Mouse (Mus musculus) urinary bladder, adult 2 months (tissue): Measurements from ENCODE around the gene Nav2. TPM values are rescaled to one million over a fixed set of nuclear protein-coding genes. Genes with fewer than 3 reads are reported as not detected.

Experiments used
- DNase-seq: peaks from one replicate; pipeline ENCODE4 v3.0.0; 2022; ENCODE audit warnings: low spot score
- polyA plus RNA-seq: library from polyadenylated mRNA; depleted of rRNA; stranded (reverse); fragments of >200 nt; gene quantifications from 2 replicates; pipeline ENCODE4 v1.2.3, GENCODE M21; 2012

Gene Nav2
- polyA plus RNA-seq, 1 experiment, result 4.6 TPM

DNA sequence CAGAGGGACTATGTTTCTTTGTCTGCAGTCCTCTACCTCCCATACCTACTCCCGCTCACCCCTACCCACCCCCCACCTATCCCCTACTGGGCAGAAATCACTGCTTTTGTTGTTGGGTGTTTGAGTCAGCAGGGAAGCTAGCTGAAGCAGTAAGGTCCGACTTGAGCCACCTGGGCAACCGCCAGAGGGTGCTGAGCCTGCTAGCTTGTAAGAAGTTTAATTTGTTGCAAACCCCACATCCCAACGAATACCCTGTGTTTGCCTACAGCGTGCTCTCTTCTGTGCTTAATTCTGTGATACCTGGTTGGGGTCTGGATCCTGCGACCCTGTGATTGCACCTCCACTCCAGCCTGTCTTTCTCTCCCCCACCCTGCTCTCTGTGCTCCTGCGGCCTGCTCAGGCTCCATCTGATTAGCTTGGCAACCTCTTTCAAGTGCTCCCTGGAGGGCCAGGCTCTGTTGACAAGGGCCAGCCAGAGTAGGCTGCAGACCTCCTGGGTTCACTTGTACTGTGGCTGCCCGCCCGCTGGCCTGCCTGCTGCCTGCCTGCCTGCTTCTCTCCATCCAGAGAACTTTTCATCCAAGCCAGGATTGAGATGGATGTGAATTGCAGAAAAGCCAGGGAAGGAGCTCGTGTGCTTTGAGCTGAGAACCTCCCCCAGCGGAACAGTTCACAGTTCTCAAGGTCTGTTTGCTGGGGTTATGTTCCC is 575.7 kb downstream of the Nav2 start:
- no peak for DNase-seq

DNA sequence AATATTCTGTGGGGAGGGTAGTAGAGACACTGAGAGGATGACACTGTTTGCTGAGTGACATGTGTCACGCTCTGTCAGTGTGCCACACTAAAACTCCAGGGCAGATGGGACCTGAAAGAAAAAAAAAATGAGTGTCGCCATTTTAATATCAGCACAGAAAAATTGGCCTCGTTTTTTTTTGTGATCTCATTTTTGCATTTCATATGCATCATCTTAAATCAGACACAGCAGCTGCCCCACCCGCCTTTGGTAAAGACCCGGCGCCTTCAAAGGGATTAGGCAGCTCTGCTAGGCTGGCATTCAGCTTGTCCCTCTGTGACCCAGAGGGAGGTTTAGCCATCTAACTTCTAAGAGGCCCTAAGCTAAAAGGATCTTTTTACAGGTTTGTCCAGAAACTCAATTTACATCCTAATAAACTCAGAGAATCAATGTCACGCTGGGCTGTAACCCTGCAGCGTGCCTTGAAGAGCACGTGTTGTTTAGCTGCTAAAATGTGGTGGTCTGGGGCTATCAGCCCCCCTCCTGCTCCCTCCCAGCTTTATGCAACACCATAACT is 576.9 kb downstream of the Nav2 start:
- no peak for DNase-seq

DNA sequence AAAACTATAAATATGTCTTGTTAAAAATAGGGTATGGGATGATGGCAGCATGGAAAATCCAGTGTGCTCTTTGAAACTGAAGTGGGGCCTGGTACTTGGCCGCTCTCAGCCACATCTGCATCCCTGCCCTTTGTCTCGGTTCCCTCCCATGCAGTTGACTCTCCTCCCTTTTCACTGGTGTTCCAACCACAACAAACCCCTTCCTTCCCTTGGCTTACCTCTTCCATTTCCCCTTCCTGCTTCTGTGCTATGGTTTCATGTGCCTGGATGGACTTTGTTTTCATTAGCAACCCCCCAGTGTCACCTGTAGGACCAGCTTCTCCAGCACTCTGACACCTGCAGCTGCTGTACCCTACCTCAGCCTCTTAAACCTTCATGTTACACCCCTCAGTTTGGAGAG is 578.8 kb downstream of the Nav2 start:
- DNase-seq, result no peak

DNA sequence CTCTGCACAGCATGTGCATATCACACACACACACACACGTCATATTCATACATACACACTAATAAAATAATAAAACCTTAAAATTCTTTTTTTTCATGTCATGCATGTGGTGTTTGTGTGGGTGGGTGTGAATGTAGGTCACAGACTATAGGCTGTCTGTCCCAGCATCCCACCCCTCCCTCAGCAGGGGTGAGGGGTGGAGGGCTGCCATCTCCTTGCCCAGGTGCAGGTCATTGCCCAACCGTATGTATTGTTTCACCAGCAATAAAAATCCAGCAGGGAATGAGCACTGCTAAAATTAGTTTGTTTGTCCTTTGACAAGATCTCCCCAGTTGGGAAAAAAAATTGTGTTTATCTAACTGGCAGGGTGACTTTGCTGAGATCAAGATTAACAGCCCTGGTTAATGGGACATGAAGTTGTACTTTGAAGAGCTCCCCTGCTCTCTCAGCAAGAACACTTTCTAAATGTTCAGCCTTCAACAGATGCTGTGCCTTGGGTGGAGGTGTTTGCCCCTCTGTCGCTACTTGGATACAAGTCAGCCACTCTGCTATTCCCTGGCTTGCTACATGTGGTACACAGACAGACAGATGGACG is 580.1 kb downstream of the Nav2 start:
- no peak for DNase-seq

DNA sequence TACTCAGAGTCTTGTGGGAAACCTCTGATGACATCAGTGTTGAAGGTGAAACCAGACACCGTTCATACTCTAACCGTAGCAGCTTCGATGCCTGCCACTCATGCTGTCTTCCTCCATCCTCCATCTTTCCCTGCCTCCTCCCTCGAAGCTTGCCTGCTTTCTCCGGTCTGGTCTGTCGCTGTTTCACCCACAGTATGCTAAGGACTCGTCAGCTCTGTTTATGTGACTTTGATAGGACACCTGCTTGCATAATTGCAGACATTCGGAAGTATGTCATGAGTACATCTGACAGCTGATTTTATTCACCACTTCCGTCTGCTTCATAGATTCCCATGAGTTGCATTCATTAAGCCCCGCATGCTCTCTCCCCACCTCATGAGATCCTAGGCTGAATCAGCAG is 582.3 kb downstream of the Nav2 start:
- DNase-seq, result no peak

DNA sequence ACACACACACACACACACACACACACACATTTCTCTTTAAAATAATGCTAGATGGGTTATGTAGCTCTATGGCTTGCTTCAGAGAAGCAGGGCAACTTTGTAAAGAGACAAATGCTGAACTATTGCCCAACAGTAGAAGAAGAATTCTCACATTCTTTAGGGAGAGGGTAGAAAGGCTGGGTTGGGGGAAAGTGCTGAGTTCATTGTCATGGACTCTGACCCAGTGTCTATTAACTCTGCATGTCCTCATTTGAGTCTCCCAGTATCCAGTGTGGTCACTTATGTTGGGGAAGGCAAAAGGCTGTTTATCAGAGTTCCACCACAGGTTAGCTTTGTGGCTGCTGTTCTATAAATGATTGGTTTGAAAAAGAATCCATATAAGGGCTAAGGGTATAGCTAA is 584.1 kb downstream of the Nav2 start:
- DNase-seq, result no peak

DNA sequence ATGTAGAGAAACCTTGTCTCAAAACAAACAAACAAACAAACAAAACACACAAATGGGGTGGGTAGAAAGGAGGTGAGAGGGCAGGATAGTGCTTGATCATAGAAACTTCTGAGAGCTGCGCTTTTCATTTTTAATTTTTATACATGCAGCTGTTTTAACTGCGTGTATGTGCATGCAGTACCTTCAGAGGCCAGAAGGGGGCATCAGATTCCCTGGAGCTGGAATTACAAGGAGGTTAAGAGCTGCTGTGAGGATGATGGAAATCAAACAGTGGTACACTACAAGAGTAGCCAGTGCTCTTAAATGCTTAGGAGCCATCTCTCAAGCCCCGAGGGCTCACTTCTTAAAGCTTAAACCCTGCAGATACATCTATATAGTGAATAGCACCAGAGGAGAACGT is 584.7 kb downstream of the Nav2 start:
- DNase-seq, result no peak

DNA sequence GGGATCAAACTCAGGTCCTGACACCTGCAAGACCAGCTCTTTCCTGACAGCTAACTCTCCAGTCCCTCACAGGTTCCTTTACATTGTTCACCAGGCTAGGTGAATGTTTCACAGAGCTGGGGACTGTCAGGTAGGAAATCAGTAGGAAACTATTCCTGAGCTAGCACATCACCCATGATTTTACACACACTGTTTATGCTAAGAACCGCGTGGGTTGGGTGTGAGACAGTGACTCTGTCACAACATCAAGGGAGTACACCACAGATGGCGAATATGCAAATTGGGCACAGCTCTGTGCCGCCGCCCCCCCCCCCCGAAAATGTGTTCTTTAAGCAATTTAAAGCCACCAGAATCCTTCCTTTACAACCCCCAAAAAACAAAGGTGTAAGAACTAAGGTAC is 586.1 kb downstream of the Nav2 start:
- DNase-seq, result no peak

DNA sequence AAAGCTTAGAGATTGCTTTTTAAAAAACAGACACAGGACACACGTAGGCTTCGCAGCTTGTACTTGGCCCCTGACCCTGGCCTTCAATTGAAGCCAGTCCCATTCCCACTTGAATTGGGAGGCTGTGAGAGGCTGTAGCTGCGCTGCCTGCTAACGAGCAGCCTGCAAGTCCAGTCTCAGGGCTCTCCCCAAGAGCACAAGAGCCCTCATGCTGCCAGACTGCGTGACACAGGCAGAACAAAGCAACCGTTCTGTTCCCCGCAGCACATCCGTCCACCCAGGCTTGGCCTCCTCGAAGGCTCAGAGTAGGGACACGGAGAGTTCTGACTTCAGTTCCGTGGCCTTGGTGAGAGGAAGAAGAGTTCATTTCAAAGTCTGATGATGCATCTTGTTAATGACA is 587.6 kb downstream of the Nav2 start:
- no peak for DNase-seq

DNA sequence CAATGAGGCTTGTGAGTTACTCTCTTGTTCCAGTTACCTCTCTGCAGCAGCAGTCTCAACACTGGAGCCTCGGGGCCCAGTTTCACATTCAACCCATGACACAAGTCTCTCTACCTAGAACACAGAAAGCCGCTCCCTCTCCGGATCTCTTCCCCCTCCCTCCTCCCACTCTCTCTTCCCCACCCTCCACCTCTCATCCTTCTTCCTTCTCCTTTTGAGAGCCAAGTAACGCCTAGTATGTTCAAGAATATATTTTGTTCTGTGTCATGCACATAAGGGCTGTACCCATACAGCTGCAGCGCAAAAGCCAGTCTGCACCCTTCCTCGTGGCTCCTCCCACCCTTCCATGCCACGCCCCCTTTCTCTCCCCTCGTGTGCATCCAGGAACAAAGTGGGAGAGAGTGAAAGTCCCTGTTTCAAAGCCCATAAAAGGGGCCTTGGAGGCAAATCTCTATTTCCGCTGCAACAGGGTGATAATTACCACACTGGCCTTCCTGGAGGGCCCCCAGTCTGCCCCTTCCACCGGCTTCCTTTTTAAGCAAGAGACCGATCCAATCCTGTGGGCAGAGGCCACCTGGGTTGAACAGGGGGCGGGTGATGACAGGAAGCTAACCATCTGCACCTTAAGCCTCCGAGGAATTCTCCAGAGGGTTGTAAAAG is 588.4 kb downstream of the Nav2 start:
- DNase-seq, result no peak

DNA sequence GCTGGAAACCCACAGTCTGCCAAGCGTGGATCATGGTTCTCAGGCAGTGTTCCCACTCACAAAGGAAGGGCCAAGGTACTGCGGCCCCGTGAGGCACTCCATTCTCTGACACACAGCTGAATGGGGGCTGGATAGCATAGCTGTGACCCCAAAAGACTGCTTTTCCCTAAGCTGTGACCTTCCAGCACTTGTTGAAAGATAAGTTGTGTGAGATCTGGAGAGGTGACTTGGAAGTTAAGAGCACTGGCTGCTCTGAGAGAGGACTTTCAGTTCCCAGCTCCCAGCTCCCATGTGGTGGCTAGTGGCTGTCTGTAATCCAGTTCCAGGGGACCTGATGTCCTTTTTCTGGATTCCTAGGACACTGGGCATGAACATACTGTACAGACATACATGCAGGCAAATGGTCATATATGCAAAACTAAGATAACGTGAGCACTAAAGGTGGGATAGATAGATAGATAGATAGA is 588.9 kb downstream of the Nav2 start:
- DNase-seq, result no peak

DNA sequence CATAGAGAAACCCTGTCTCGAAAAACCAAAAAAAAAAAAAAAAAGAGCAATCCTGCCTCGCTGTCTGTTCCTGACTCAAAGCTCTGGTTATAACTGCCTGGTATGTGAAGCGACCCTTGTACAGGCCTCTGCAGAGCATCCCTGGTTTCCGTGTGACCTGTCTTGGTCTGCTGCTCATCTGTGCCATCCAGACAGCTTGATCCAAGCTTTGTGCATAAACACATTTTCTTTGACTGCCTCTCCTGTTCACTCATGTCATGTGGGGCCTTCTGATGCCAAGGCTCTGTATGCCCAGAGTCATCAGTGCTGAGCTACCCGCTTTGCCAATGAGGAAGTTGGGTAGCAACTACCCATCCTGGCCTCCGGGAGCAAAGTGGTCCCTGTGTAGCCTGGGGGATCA is 591.1 kb downstream of the Nav2 start:
- DNase-seq, result no peak

DNA sequence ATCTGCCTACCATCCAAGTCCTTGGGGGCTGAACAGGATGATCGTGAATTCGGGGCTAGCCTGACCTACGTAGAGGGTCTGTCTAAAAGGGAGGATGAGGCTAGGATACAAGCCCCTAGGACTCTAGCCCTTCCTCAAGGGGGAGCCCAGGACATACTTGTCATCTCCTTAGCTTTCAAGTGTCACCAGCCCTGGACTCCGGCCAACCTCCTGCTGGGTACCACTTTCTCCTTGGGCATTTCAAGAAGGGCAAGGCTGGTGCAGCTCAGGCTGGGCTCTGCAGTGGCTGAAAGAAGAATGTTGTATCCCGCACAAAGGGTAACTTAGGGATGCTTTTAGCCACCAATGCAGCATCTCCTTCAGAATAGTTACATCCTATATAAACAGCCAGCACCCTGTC is 592.4 kb downstream of the Nav2 start:
- DNase-seq, result no peak

DNA sequence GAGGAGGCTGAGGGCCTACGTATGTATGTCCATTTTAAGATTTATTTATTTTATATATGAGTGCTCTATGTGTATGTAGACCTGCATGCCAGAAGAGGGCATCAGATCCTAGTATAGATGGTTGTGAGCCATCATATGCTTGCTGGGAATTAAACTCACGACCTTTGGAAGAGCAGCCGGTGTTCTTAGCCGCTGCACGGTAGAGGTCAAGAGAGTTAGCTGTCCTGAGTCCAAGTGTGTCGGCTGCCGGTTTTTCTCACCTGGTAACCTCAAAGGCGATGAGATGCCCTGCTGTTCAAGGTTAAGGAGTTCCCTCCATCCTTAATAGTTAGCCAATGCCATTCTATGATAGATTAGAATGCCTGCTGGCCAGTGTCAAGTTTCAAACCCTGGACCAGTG is 594.9 kb downstream of the Nav2 start:
- no peak for DNase-seq

DNA sequence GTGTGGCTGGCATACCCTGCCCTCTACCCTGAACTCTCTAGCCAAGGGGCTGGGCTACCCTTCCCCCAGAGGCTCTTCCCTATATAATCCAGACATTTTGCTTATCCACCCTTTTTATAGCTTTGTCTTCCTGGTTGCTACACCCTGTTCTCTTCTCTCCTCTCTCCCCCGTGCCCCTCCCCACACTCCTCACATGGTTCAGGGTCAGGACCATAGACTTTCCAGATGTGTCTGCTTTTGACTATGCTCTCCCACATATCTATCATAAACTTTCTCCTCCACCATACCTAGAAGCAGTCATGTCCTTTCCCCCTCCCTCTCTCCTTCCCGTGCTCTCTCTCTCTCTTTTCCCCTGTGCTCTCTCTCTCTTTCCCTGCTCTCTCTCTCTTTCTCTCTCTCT is 595.4 kb downstream of the Nav2 start:
- no peak for DNase-seq

DNA sequence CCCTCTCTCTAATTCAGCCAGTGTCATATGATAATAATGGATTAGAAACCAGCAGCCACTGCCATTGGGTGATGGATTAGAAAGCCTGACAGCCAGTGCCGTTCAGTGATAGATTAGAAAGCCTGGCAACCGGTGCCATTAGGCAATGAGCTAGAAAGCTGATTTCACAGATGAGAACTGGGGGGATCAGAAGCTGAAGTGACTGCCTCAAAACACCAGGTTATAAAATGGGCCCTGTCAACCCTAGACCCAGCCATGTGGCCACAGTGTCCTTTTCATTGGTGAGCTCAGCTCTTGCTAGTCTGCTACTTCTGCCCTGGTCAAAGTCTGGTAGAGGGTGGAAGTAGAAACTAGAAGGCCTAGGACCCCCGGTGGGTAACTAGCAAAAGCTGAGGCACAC is 595.8 kb downstream of the Nav2 start:
- no peak for DNase-seq

DNA sequence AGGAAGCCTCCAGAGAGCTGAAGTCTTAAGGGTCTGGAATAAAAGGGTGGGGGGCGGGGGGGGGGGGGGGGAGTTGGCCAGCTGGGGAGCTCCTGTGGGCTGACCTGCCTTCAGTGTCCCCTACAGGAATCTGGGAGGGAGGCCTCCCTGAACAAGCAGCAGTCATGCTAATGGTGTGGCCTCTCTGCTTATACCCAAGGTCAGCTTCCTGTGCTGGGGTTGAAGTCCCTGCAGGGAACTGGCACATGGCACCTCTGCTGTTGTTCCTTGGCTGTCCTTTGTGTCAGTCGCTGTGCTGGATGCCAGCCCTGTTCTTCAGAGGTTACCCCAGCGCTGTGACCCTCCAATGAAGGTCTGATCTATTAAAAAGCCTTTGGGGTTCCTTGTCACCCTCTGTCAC is 596.5 kb downstream of the Nav2 start:
- DNase-seq, result no peak

DNA sequence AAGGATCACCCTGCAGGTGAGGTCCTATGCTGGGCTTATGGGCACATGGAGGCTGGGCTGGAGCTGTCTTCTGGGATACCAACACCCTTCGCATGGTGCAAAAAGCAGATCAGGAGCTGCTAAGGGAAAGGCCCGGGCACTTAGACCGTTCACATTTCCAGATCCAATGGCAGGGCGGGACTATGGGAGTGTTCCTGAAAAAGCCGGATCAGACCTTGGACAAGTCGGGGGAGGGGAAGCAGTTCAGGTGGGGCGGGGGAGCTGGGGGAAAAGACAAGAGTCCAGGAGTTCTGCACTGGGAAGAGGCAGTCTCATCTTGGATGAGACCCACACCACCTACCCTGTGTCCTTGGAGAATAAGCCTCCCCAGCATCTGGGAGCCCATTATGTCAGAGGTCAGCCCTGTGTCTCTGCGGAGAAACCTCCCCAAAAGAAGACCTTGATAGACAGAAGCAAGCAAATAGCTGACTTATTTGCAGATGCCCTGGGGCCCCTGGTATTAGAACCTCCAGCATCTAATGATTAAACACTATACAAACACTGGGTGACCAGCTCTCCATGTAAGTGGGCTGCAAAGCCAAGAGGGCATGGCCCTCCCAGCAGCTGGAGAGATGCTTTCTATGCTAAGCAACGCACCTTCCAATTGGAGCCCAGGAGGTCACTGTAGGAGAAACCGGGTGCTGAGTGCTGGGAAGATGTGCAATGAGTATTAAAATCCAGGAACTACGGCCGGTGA is 597.7 kb downstream of the Nav2 start:
- DNase-seq, result no peak

DNA sequence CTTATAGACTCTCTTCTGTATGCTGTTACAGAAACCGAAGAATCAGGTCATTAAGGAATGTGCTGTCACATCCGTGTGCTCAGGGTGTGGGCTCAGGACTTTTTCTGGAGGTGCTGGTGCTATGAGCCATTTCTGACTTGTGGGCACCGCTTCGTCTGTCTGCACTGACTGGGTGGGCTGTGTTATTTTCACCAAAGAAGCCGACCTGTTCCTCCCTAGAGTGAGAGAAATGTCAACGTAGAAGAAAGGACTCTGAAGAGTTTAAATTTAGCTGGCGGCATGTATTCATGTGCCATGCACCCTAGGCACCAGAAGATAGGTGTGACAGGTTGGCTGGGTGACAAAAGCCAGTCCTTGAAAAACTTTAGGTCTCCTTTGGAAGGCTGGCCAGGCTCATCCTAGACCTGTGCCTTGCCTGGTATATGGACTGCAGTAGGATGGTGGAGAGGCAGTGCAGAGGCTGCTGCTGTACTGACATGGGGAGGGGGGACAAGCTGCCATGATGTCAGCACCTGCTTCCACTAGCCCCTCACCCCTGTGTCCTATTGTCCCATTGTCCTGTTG is 599.5 kb downstream of the Nav2 start:
- DNase-seq, result no peak

DNA sequence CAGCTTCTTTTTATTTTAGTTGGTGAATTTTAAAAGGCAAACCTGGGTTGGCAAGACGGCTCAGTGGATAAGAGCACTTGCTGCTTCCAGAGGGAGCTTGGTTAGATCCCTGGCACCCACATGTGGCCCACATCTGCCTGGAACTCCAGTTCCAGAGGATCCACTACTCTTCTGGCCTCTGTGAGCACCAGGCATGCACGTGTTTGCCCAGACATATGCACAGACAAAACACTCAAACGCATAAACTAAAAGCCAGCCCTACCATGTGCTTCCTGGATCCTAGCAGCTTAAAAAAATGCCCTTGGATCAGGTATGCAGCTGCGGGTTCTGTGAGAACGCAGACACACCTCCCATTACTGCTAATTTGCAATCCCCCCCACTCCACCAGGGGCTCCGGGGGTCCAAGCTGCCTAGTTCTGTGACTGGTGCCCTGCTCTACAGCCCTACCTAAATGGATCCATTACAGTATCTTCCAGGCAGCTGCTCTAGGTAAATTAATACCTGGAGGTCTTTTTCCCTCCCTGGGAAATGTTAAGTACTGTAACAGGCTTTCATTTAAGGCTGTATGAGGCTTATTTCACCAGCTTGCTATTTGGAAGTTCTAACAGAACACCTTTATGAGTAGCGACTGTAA is 603.4 kb downstream of the Nav2 start:
- DNase-seq, result no peak

DNA sequence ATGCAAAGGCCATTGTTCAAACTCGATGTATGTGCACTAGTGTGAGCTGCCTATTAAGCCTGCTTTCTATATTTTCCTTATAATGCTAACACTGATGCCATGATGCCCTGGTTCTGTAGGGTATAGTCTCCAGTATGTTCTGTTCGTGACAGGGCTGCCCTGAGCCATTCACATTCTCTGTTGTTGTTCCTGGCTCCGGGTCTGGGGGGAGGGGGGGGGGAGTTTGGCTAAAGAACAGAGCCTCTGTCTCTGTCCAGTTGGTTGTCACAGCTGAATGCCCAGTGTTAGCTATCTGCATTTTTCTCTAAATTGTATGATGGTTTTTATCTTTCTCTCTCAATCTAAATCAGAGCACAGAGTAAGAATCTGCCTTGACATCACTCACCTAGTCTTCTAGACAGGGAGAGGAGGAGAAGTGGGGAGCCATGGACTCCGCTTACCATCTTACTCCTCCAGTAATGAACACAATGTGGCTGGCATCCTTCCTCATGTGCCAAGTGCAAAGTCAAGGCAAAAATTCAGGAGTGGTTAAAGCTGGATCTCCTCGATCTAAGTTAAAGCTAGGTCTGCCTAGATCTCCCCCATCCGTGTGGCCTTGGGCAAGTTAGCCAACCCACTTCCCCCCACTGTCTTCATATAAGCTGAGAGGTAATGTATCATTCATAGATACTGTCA is 605.4 kb downstream of the Nav2 start:
- DNase-seq, result no peak
